Mouse (Mus musculus) megakaryocyte, embryonic 14.5 days (primary cell): ENCODE measurements around the gene Kcna7. TPM values are rescaled to one million over a fixed set of nuclear protein-coding genes. Genes with fewer than 3 reads are reported as not detected.

Source experiments
- H3K27me3 ChIP-seq: replicated peaks from 2 replicates; pipeline ENCODE3; 2012; ENCODE audit warnings: inconsistent platforms
- H3K36me3 ChIP-seq: replicated peaks from 2 replicates; pipeline ENCODE3; 2012; ENCODE audit warnings: low read length, inconsistent platforms, mixed read lengths
- H3K4me1 ChIP-seq: 2 replicates; pipeline ENCODE4 v1.6.1; 2012; ENCODE audit warnings: inconsistent platforms
- H3K4me3 ChIP-seq: replicated peaks from 2 replicates; pipeline ENCODE3; 2012; ENCODE audit warnings: moderate library complexity, mild to moderate bottlenecking, inconsistent platforms
- H3K9me3 ChIP-seq: 2 replicates; pipeline ENCODE4 v1.6.1; 2012; ENCODE audit warnings: inconsistent platforms
- FLI1 ChIP-seq: IDR thresholded peaks from 2 replicates; pipeline ENCODE4 v1.6.1; 2012; ENCODE audit warnings: low read length, inconsistent platforms, mixed read lengths
- GATA1 ChIP-seq: IDR thresholded peaks from 3 replicates; pipeline ENCODE4 v1.6.1; 2012; ENCODE audit warnings: mixed read lengths, low read length, inconsistent platforms, borderline replicate concordance
- polyA plus RNA-seq: library from polyadenylated mRNA; stranded (reverse); fragments of >175 nt; gene quantifications from 2 replicates; pipeline ENCODE4 v1.2.3, GENCODE M21; 2012; ENCODE audit warnings: low replicate concordance; ENCODE audit not compliant: insufficient read depth

The Kcna7 gene
- polyA plus RNA-seq, 1 experiment = not detected

- Histone ChIP-seq H3K36me3 (peaks cover 81% of the 10 kb centered on the region), H3K27me3 (no peaks in the 10 kb centered on the region), H3K4me3 (no peak overlapping the region), H3K9me3 (no peaks in the 10 kb centered on the region), H3K4me1 (peaks cover 4% of the 10 kb centered on the region)
- TF ChIP-seq GATA1 (no peak), FLI1 (no peak)
Observed at GRCm38 (mm10) chr7:45443526-45444420, 38.3 kb downstream of the Kcna7 start.

GRCm38 (mm10) chr7:45446589-45446988 is 41.1 kb downstream of the Kcna7 start:
- TF ChIP-seq FLI1 (no peak), GATA1 (no peak)

GRCm38 (mm10) chr7:45447325-45447990 is 42.0 kb downstream of the Kcna7 start:
- no peak overlapping the region for H3K4me3 ChIP-seq
- no peaks in the 10 kb centered on the region for H3K27me3 ChIP-seq
- no peak for TF ChIP-seq FLI1
- no peak for TF ChIP-seq GATA1
- no peaks in the 10 kb centered on the region for H3K9me3 ChIP-seq
- H3K36me3 ChIP-seq = peaks cover 77% of the 10 kb centered on the region
- H3K4me1 ChIP-seq = peaks cover 15% of the 10 kb centered on the region

More at GRCm38 (mm10) chr7:45446589-45446988, 41.1 kb downstream of the Kcna7 start:
- H3K9me3 ChIP-seq = no peaks in the 10 kb centered on the region
- H3K36me3 ChIP-seq = peaks cover 75% of the 10 kb centered on the region
- peaks cover 11% of the 10 kb centered on the region for H3K4me1 ChIP-seq
- H3K27me3 ChIP-seq = no peaks in the 10 kb centered on the region
- H3K4me3 ChIP-seq = no peak overlapping the region

DNA sequence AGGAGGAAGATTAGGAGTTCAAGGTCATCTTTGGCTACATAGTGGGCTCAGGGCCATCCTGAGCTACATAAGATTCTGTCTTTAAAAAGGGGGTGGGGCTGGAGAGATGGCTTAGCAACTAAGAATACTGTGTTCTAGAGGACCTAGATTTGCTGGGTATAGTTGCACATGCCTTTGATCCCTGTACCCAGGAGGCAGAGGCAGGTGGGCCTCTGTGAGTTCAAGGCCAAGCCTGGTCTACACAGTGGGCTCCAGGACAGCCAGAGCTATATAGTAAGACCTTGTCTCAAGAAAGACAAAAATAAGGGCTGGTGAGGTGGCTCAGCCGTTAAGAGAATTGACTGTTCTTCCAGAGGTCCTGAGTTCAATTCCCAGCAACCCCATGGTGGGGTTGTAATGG is 44.5 kb downstream of the Kcna7 start:
- no peak for TF ChIP-seq FLI1
- TF ChIP-seq GATA1 = no peak
- Histone ChIP-seq H3K36me3 (peaks cover 75% of the 10 kb centered on the region), H3K9me3 (no peaks in the 10 kb centered on the region), H3K4me3 (no peak overlapping the region), H3K27me3 (no peaks in the 10 kb centered on the region), H3K4me1 (peaks cover 19% of the 10 kb centered on the region)

- Histone ChIP-seq H3K36me3 (peaks cover 78% of the 10 kb centered on the region), H3K27me3 (no peaks in the 10 kb centered on the region), H3K4me3 (peak overlapping the region; percentile 70), H3K9me3 (no peaks in the 10 kb centered on the region), H3K4me1 (peaks cover 26% of the 10 kb centered on the region)
- TF ChIP-seq GATA1 = no peak
- no peak for TF ChIP-seq FLI1
Observed at GRCm38 (mm10) chr7:45451344-45451982, 46.0 kb downstream of the Kcna7 start.

DNA sequence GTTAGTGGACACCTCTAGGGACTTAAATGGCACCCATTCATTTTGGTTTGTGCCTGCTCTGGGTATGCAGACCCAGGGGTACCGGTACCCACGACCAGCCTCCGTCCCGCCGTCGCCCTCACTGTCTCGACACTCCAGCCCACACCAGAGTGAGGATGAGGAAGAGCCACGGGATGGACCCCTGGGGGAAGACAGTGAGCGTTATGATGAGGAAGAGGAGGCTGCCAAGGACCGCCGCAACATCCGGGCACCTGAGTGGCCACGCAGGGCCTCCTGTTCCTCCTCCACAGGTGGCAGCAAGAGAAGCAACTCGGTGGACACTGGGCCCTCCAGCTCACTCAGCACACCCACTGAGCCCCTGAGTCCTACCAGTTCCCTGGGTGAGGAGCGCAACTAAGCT is 49.5 kb downstream of the Kcna7 start:
- Histone ChIP-seq H3K36me3 (peaks cover 77% of the 10 kb centered on the region), H3K27me3 (no peaks in the 10 kb centered on the region), H3K9me3 (no peaks in the 10 kb centered on the region), H3K4me3 (peak overlapping the region; percentile 59), H3K4me1 (peaks cover 34% of the 10 kb centered on the region)
- TF ChIP-seq GATA1 = no peak
- no peak for TF ChIP-seq FLI1

DNA sequence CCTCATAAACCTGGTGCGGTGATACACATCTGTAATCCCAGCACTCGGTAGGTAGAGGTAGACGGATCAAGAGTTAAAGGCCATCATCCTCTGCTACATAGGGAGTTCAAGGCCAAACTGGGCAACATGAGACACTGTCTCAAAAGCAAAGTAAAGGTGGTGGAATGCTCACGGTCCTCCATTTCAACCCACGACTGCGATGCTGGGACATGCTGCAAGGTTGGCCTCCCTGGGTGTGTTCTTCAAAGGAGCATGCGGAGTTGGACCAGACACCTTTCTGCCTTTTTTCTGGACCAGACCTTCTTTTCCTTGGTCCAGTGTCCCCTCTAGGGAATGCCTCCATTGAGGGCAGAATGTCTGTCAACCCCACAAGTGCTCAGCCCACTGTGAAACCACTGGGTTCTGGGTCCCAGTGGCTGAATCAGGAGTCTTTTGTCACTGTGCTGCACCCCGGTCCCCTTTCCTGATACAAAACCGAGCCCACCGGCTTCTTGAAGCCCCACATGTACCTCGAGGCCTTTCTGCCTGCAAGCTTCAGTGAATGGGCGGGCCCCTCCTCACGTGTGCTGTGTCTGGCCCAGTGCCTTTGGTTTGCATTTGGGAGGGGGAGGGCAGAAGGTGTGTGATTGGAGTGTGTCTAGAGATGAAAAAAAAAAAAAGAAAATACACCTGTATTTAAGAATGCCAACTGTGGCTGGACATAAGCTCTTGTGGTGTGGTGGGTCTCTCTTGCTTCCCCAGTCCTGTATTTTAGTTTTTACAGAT is 50.7 kb downstream of the Kcna7 start:
- Histone ChIP-seq H3K4me1 (peaks cover 43% of the 10 kb centered on the region), H3K27me3 (no peaks in the 10 kb centered on the region), H3K9me3 (no peaks in the 10 kb centered on the region), H3K36me3 (peaks cover 83% of the 10 kb centered on the region), H3K4me3 (peak overlapping the region; percentile 92)
- TF ChIP-seq FLI1 = no peak
- no peak for TF ChIP-seq GATA1

DNA sequence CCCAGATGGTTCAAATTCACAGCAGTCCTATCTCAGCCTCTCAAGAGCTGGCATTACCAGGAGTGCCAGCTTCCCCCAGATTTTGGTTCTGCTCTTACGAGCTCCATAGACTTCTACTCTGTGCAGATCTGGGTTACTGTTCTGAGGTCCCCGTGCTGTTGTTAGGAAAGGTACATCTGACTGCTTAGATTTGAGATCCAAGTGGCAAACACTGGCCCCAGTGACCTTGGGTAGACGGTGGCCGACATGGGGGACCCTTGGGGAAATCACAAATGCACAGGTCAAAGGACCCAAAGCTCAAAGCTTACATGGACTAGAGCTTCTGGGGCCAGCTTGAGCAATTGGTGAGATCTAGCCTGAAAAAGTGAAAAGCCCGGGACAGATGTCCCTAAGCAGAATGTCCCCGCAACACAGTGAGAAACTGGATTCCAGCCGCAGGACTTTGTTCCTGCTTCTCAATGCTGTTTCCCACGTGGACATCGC is 51.3 kb downstream of the Kcna7 start:
- Histone ChIP-seq H3K36me3 (peaks cover 84% of the 10 kb centered on the region), H3K4me3 (peak overlapping the region; percentile 92), H3K9me3 (no peaks in the 10 kb centered on the region), H3K4me1 (peaks cover 43% of the 10 kb centered on the region), H3K27me3 (no peaks in the 10 kb centered on the region)
- TF ChIP-seq FLI1 (no peak), GATA1 (no peak)

DNA sequence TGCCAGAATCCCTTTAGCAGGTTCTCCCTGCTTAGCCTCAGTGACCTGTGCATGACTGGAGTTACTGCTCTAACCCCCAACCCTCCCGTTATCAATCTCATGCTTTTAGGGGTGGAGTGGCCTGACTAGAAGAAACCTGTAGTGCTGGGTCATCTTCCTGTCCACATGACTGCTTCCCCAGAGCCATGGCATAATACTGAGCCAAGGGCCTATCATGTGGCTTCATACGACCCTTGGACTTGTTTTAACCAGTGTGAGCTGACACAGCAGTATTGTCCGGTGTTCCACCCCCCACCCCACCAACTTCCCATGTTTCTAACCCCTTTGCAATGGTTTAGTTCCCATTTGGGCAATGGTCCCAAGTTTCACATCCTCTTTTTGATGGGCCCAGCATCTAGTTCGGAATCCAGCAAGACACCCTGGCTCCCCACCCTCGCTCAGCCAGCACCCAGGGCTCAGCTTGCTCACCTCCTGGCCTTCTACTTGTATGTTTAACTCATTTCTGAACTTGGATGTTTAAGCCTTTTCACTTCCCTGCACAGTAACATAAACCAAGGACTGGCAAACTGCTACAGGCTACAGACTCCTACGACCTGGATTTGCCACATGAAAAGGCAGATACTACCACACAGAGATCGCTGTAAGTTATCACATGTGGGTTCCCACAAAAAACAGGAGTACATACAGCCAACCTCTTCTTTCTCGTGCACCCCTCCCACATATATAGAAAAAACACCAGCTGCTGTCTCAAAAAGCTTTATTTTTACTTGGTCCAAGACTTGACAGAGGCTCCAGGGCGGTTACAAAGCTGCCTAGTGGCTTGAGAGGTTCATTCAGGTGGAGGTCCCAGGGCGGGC is 52.0 kb downstream of the Kcna7 start:
- peaks cover 47% of the 10 kb centered on the region for H3K4me1 ChIP-seq
- no peaks in the 10 kb centered on the region for H3K9me3 ChIP-seq
- H3K27me3 ChIP-seq = no peaks in the 10 kb centered on the region
- H3K4me3 ChIP-seq = peak overlapping the region; percentile 92
- TF ChIP-seq FLI1 (no peak), GATA1 (no peak)
- H3K36me3 ChIP-seq = peaks cover 84% of the 10 kb centered on the region
